Mouse (Mus musculus) thymus, postnatal 0 days (tissue): ENCODE measurements around the gene Kif5c. TPM values are rescaled to one million over a fixed set of nuclear protein-coding genes. Genes with fewer than 3 reads are reported as not detected.

ENCODE experiments used
- DNase-seq: peaks from one replicate; pipeline ENCODE4 v3.0.0-alpha.2; 2015; ENCODE audit warnings: low spot score
- polyA plus RNA-seq: library from polyadenylated mRNA; unstranded; fragments of >200 nt; fragmentation: Nextera tagmentation; extraction: Ambion mirVana; gene quantifications from 2 replicates; pipeline ENCODE4 v1.2.1, GENCODE M21; 2015

Gene Kif5c
- polyA plus RNA-seq, 1 experiment from 2014 or later: 0.66 TPM

DNA sequence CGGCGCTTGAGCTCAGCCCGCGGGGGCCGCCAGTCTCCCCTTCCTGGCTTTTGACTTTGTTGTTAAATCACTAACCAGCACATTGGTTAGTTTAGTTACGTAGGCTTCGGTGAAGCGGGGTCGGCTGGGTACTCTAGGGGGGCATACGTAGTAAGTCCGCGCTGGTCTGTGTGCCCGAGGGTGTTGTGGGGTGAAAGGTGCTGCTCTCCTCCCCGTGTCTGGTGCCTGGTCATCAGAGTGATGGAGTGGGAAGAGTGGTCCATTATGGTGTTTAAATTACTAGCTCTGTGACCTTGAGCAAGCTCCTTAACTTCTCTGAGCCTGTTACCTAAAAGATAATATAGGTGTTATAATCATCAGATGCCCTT is 168.9 kb downstream of the Kif5c start:
- no peak for DNase-seq

DNA sequence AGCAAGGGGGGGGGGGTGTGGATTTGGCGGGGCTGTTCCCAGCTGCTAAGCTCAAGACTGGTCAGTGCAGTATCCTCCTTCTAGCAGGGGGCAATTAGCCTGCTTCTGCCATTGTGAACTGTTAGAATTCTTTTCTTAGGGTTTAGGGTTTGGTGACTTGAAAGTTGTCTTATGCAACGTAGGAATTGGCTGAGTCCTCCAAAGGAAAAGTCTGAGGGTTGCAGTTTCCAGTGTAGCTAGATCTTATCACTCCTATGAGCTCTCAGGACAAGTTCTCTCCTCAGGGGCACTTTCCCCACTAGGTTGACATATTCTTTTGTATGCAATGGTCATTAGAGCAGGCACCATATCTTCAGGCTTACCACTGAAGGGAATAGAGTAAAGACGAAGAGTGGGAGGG is 169.5 kb downstream of the Kif5c start:
- DNase-seq: no peak

DNA sequence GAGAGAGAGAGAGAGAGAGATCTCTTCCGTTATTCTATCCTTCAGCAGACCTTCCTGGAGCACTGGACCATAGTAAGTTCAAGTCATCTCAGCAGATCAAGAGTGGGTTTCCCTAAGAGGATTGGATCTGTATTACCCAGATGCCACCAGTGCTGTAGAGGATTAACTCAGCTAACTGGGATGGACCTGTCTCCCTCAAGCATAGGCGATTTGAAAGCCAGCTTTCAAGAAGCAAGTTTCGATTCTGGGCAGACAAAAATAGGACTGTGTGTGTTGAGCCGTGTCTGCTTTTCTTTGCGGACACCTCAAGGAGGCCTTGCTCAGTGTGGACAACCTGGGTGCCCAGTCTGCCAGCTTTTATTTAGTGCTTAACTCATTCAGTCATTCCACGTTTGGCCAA is 170.0 kb downstream of the Kif5c start:
- DNase-seq: no peak

DNA sequence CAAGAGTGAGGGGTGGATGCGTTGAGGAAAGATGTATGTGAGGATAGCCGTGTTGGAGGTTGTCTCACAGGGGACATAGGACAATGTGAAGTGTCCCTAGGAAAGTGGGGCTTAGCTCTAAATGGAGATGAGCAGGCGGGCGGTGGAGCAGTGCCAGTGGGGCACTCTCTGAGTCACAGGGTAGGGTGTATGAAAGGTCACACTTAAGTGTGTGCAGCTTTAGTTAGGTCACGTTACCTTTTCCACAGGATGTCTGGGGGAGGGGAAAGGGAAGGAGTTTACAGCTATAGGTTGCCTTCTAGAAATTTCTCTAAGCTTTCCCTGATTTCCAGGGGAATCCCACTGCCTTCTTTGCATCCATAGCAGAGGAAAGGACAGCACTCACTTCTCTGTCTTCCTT is 170.4 kb downstream of the Kif5c start:
- DNase-seq: no peak

DNA sequence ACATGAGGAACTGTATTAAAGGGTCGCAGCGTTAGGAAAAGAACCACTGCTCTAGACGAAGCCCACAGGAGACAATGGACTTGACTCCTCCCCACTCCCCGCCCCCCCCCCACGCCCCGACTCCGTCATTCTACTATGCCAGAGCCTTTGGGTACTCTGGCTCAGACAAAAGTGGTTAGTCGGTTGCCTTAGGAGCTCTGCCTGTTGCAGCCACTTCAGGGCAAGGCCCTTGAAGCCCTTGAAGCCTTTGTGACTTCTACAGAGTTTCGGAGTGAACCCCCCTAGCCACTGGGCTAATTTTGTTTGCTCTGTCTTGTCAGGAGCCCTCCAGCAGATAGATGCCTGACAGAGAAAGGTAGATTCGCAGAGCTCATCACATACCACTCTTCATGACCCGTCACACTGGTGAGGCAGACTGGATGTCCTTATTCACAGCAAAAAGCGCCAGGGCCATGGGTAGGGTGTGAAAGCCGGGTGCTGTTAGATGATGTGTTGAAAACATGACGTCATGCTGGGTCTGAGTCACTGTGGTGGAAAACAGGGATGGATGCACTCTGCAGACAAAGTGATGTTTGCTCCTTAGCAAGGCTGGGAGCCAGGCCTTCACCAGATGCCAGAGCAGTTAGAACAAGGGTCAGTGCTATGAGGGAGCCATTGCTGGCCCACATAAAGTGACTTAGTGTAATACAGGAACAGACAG is 178.5 kb downstream of the Kif5c start:
- DNase-seq: no peak

DNA sequence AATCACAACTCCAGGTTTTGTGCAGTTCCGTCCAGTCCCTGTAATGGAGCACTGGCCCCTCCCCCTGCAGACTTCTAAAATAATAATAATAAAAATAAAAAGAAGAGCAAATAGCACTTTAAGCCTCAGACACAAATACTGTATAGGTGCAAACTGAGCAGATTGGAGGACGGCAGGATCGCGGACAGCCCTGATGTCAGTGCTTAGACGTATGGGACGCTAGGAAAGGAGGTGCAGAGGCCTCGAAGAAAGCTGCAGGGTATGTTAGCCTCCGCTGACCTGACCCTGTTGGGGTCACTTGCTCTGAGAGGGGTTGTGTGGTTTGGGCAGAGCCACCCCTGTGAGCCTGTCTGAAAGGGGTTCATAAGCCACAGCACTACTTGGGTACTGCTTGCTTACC is 185.3 kb downstream of the Kif5c start:
- DNase-seq: no peak

DNA sequence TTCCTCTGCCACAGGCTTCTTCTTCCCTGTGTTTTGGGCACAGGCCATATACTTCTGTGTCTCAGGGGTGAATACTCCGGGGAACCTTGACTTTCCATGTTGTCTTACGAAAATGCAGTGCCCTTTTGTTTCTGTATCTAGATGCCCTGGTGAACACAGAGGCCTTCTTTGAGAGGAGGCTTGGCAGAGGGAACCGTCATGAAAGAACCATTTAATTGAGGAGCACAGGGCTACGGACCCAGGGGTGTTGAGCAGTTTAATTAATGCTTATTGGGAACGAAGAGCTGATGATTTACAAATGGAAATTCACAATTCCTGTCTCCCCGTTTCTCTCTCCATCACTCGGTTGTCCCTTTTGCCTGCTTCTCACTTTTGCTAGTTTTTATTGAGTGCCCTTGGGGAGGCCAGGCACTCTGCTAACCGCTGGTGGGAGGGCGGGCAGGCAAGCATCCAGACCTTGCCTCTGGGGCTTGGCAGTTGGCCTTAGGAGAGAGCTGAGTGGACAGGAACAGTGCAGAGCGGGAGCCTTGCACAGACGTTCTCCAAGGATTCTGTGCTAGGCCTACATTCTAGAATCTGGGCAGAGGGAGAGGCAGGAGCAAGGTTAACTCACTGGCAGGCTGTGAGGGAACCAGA is 186.8 kb downstream of the Kif5c start:
- no peak for DNase-seq

DNA sequence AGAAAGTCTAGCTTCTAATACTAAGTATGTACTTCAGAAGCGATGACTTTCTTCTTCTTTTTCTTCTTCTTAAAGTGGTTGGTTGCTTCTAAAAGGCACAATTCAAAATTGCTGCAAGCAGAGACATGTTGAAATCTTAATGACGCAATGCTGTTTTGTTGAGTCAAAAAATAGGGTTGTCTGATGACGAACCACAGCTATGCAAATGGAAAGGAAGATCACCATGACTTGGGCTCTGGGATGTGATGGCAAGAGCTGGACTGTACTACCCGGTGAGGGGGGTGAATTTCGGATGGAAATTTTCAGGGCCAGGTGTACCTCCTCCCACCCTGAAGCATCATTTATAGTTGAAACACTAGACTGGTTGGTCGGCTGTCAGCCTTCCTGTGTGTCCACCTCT is 190.4 kb downstream of the Kif5c start:
- DNase-seq: no peak

DNA sequence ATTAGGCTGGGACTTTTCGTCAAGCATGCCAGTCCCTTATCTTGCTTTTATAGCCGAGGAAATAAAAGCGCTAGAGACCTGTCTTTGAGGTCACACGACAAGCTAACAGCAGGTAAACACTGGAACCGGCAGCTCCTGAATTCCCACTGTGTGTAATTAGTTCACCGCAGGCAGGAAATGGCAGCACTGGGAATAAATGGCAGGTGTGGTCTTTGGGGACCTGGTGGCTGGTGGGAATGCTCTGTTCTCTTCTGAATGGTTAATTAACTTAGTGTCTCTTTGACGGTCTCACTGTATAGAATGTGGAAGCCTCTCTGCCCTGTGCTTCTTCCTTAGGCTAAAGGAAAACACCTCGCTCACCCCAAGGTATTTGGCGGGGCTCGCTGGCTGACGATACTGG is 192.3 kb downstream of the Kif5c start:
- no peak for DNase-seq

DNA sequence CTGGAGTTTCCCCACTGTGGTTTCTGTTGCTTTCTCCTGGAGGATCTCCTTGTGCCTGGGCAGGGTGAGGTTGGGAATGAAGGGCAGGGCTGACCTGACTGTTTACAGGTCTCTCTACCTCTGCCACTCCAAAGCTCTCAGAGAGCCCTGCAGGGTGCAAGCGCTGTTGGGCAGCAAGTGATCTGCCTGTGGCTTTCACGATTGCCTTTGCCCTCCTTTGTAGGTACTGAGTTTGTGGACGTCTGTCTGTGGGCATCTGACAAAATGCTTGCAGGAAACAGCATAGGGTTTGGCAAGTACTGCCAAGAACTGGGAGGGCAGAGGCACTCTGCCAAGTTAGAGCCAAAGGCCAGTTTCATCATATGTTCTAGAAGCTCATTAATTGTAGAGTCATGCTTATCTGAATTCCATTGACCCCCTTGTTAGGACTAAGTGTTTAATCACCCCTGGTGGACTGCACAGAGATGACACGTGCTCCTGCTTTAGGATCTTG is 192.8 kb downstream of the Kif5c start:
- DNase-seq: no peak

DNA sequence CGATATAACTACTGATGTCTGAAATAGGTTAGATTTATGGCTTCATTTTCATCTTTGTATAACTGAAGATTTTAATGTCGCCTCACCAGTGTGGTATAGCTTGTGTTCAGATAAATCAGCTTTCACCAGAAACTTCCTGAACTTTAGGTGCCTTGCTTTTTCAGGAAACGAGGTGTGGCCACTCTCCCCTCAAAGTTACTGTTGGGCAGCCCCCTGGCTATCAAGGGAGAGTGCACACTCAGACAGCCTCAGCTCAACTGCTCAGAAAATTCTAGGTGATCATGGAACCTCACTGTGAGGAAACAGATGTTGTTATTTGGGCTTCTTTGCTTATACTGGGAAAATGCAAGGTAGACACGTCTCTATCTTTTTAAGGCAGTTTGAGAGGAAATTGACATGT is 194.1 kb downstream of the Kif5c start:
- no peak for DNase-seq

DNA sequence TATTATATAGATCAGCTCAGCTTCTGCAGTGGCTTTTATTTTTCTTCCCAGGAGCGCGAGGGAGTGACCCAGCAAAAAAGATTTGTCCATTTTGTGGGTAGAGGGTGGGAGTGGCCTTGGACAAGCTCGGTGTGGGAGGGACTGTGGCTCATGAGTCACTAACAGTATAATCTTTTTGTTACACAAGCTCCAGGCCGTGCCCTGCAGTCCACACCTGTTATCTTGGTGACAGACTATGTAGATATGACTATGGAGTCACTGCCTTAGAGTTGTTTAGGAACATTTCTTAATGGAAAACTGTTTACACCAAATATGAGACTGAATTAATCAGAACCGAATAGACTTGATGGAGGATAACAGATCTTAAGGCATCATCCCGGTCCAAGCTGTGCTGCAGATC is 194.9 kb downstream of the Kif5c start:
- DNase-seq: no peak

DNA sequence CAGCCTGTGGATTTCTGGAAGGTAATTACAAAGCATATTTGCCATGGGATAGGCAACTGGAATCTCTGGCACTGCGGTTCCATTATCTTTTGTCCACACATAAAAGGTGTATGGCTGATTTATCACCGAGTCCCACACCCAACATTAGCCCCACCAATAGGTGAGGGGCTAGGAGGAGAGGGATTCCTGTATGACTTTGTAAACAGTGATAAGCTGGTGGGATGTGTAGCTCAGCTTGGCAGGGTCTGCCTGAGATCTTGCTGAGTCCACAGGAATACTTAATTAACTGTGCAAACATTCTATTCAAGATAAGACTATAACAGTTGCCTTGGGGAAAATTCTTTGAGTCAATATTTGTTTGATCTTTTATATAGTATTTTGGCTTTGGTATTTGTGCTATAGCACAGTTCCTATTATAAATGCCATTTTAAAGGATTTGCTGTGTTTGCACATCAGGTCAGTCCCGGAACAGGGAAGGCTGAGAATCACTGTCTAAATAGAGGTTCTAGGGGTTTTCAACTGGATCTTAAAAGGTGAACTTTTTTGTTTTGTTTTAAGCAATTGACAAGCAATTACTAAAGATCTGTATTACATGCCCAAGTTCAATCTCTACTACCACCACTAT is 196.7 kb downstream of the Kif5c start:
- DNase-seq: no peak

DNA sequence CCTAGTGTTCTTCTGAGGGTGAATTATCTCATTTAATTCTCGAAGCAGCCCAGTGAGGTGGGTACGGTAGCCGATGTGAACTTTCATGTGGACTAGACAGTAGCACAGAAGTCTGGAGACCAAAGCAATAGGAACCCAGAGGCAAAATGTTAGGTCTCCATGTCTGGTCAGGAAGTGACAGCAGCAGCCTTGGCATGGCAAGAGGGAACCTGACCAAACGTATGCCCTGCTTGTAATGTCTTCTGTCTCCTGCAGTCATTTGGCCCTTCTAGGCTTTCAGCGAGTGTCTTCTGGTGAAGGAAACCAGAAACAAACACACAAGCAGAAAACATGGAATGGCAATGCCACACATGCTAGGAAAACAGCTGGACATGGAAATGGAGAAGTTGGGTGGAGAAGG is 197.5 kb downstream of the Kif5c start:
- DNase-seq: no peak

DNA sequence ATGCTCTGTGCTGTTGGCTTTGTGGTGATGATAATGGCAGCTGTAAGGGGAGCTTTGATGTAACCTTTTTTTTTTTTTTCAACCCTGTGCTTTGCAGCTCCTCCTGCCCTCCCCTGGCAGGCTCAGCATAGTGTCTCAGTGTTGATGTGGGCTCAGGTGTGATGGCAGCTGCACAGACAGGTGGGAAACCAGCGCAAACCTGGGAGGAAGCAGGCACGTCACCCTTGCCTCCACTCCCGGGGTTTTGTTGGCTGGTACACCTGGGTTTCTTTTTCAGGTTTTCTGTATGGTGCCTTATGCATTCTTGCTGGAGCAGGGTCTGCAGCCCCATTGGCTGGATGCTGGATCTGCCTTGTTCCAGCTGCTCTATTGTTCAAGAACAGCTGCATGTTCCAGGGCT is 198.1 kb downstream of the Kif5c start:
- peak; percentile 72 for DNase-seq

DNA sequence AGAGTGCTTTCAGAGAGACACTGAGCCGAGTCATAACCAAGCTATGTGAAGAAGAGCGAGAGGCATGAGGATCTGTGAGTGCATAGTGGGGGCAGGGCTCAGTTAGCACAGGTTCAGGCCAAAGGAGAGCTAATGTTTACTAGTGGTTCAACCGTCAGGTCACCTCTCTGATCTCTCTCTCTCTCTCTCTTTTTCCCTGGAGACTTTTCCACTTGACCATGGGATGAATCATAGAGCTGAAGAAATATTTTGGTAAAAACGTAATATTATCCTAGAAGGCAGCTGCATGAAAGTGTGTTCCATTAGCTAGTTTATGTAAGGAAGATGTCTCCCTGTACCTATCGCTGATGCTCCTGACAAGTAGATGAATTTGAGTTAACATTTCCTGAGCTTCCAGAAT is 199.0 kb downstream of the Kif5c start:
- DNase-seq: no peak

DNA sequence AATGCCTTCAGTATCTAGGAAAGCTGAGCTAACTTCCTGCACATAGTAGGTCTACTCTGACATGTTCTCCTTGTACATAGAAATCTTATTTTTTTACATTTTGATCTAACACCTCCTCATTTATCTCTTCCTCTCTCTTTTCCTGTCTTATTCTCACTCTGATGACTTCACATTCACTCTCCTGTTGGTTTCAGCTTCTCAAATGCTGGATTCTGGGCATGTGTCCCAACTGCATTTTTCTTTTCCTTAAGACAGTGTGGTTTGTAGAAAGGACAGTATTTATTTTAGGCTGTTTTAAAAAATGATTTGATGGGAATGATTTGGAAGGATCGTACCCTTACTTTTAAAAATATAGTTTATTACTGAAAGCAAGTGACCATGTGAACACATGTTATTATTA is 203.2 kb downstream of the Kif5c start:
- DNase-seq: no peak

Other genes starting within 250 kb of the Kif5c start
- 7.4 and 8.0 TPM in 2 replicates for gene Epc2, start 167.8 kb upstream of the Kif5c start, polyA plus RNA-seq
- gene Lypd6b, start 168.4 kb downstream of the Kif5c start, polyA plus RNA-seq: 12.8 and 14.3 TPM in 2 replicates